Mouse (Mus musculus) ES-Bruce4 (cell line): ENCODE results near the gene Tyrp1.

Experiments used
- CTCF ChIP-seq: IDR thresholded peaks from one replicate; pipeline ENCODE4 v1.8.1; 2011; ENCODE audit warnings: low read depth, low read length
- EP300 ChIP-seq: IDR thresholded peaks from 2 replicates; pipeline ENCODE4 v1.6.1; 2011; ENCODE audit warnings: low read depth, low read length; ENCODE audit not compliant: insufficient read depth
- POLR2A ChIP-seq: IDR thresholded peaks from one replicate; pipeline ENCODE4 v1.8.1; 2011; ENCODE audit warnings: low read length; ENCODE audit not compliant: insufficient read depth

DNA sequence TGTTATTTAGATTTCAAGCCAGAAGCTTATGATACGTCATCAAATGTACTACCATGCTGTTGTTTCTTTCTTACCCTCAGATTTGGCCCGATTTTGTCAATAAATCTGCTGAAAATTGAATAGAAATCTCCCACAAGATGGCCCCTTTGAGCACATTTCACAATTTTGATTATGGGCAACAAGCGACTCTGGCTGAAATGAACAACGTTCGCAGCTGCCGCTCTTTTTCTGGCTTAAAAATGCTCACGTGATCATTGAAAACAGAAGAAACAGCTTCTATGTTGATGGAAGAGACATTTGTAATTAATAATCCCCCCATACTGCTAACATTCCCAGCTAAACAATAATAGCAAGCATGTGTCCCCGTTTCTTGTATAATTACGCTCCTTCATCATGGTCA is 29.0 kb downstream of the Tyrp1 start:
- no peak for TF ChIP-seq EP300
- TF ChIP-seq POLR2A, result no peak
- TF ChIP-seq CTCF, result no peak
